17 mouse cellular contexts compared by ENCODE assay signal in genomic region chr10:75693451-75694233, GRCm38 (mm10). TPM values are rescaled to one million over a fixed set of nuclear protein-coding genes. Genes with fewer than 3 reads are reported as not detected.
DNase-seq lines count a peak whose midpoint lies in the region; ATAC-seq and TF ChIP-seq lines count a peak whose summit lies in the region.
"Had no signal": no experiment of that assay in that cellular context is flagged by ENCODE, and none has a peak within 500 bp of the region (broad histone marks: within the 10 kb centered on the region; RNA-seq: fewer than 3 reads in every experiment).

No protein-coding gene starts in this region.

- no peak for TF ChIP-seq POLR2A in CH12.LX (IDR thresholded peaks at IDR 0.05; ENCODE audit: low read depth, low read length)

- no peak overlapping the region for H3K9ac ChIP-seq in kidney, embryonic 14.5 days (ENCODE audit: low read depth, low read length)
- no peak overlapping the region for H3K9ac ChIP-seq in CH12.LX (ENCODE audit: insufficient read depth, low read depth)
- H3K9ac ChIP-seq: heart, embryonic 15.5 days; lung, embryonic 14.5 days had no signal

- H3K9me3 ChIP-seq in kidney, embryonic 14.5 days (ENCODE audit: control insufficient read depth, low read length), result no peaks in the 10 kb centered on the region
- no peaks in the 10 kb centered on the region for H3K9me3 ChIP-seq in CH12.LX (replicated peaks; ENCODE audit: low read length)
- H3K9me3 ChIP-seq: forebrain, embryonic 10.5 days; heart, embryonic 15.5 days had no signal

- no peaks in the 10 kb centered on the region for H3K27me3 ChIP-seq in kidney, embryonic 14.5 days (ENCODE audit: control insufficient read depth, insufficient read depth, low read length)
- H3K27me3 ChIP-seq in CH12.LX (replicated peaks), result no peaks in the 10 kb centered on the region
- H3K27me3 ChIP-seq: heart, embryonic 15.5 days; Patski had no signal

- H3K79me2 ChIP-seq in CH12.LX (replicated peaks; ENCODE audit: control insufficient read depth, extremely low read depth, insufficient read depth, poor library complexity, severe bottlenecking), result no peaks in the 10 kb centered on the region; the same call in 1 of the 2 replicates

- dilution Hi-C loops in CH12.LX (cut with MboI; ENCODE audit: extremely low pct_ligation_motif_present, extremely low pct_unique_long_range_greater_than_20kb, low sequenced_read_pairs), result no loop called here

- WGBS in kidney, embryonic 14.5 days, result 42% methylated on average over 11 of the region's 11 CpGs

- peaks cover 56% of the 10 kb centered on the region for H3K36me3 ChIP-seq in kidney, embryonic 14.5 days (ENCODE audit: control insufficient read depth, insufficient read depth, low read length)
- H3K36me3 ChIP-seq in CH12.LX (replicated peaks in 1 of 2; ENCODE audit: control insufficient read depth in 1 of 2, insufficient read depth in 1 of 2, low read length in 1 of 2), result peaks cover 91 to 96% of the 10 kb centered on the region in 2 experiments

- H3K4me2 ChIP-seq in kidney, embryonic 14.5 days (replicated peaks; ENCODE audit: low read depth, low read length), result no peak overlapping the region
- H3K4me2 ChIP-seq in CH12.LX (ENCODE audit: insufficient read depth, low read depth, poor library complexity, severe bottlenecking), result no peak overlapping the region
- H3K4me2 ChIP-seq: heart, embryonic 15.5 days; lung, embryonic 14.5 days had no signal

- TF ChIP-seq CTCF in CH12.LX (conservative IDR thresholded peaks at IDR 0.05 in 1 of 2, IDR thresholded peaks at IDR 0.05 in 1 of 2; ENCODE audit: low read depth in 2 of 2, low read length in 2 of 2), result no peak

- H3K27ac ChIP-seq in kidney, embryonic 14.5 days (ENCODE audit: low read depth, low read length), result peak overlapping the region; percentile 37; the same call in 1 of the 2 replicates
- peak overlapping the region; percentile 42; the same call in 1 of the 2 replicates for H3K27ac ChIP-seq in CH12.LX (ENCODE audit: insufficient read depth, low read depth)
- H3K27ac ChIP-seq: forebrain, embryonic 10.5 days; heart, embryonic 15.5 days; macrophage had no signal

- DNase-seq in cerebellum, adult 11-12 months, result peak; percentile 43
- DNase-seq in cerebellum, adult 11 months, result no peak
- DNase-seq in kidney, adult 9 months, result no peak
- peak; percentile 44 for DNase-seq in CH12.LX (ENCODE audit: extremely low read depth)
- peak; percentile 52 to 54 for DNase-seq in cerebellum, postnatal 10 days
- DNase-seq in layer of hippocampus, adult 9-11 months, result no peak
- DNase-seq in adrenal gland, adult 2 months, result no peak
- DNase-seq: gastrocnemius, postnatal 36 days; kidney, adult 11 months; lung, embryonic 14.5 days; right cerebral cortex, postnatal 14 days had no signal

- ATAC-seq in kidney, embryonic 14.5 days (ENCODE audit: low FRiP score, low TSS enrichment), result peak; percentile 62; the same call in 1 of the 2 replicates
- ATAC-seq: midbrain, embryonic 16.5 days; Patski had no signal

- no peak for TF ChIP-seq RAD21 in CH12.LX (IDR thresholded peaks at IDR 0.05; ENCODE audit: low read depth, low read length)

- H3K4me1 ChIP-seq in kidney, embryonic 14.5 days (ENCODE audit: control insufficient read depth, insufficient read depth, low read length), result peaks cover 15% of the 10 kb centered on the region
- H3K4me1 ChIP-seq in CH12.LX (ENCODE audit: control insufficient read depth in 1 of 2, insufficient read depth in 2 of 2), result peaks cover 6 to 47% of the 10 kb centered on the region in 2 experiments
- H3K4me1 ChIP-seq: forebrain, embryonic 10.5 days had no signal

- no peak for TF ChIP-seq EP300 in CH12.LX (IDR thresholded peaks at IDR 0.05; ENCODE audit: low read length)

- in situ Hi-C loops in CH12.LX (cut with MboI; ENCODE audit: low pct_ligation_motif_present, low pct_unique_long_range_greater_than_20kb, low sequenced_read_pairs), result no loop called here

- H3K4me3 ChIP-seq in kidney, embryonic 14.5 days (ENCODE audit: low read length), result no peak overlapping the region
- no peak overlapping the region for H3K4me3 ChIP-seq in CH12.LX (replicated peaks in 1 of 3; ENCODE audit: low read depth in 2 of 3, low read length in 2 of 3, poor library complexity in 1 of 3)
- H3K4me3 ChIP-seq: forebrain, embryonic 10.5 days; heart, embryonic 15.5 days had no signal

TF ChIP-seq in CH12.LX, 34 proteins besides CTCF, POLR2A, EP300 and RAD21:
- TF ChIP-seq NRF1 (IDR thresholded peaks at IDR 0.05; ENCODE audit: low read depth, low read length), result no peak

RNA-seq across cellular contexts. Expression of gene Susd2, which starts 49.8 kb away (rescaled TPM):
- polyA plus RNA-seq in kidney, embryonic 14.5 days (2014; fragmentation: Nextera tagmentation; extraction: Ambion mirVana), result 4.2 and 9.2 TPM in 2 replicates
- 0.51 and 0.63 TPM in 2 replicates for total RNA-seq in CH12.LX (2012; rRNA removed)
- 0.66 and 0.70 TPM in 2 replicates for total RNA-seq in CH12.LX (2014; rRNA removed)
- 2.9 and 3.0 TPM in 2 replicates for polyA plus RNA-seq in CH12.LX (2012; ENCODE audit: insufficient read length, low read depth)
- 10 to 100 TPM; 10.7 to 13.5 TPM for total RNA-seq in adrenal gland, adult 2 months (2021)
- 23.3 and 31.3 TPM in 2 replicates for polyA plus RNA-seq in adrenal gland, adult 2 months (2012; rRNA removed)

Comparison
In these comparisons a context has a peak if more than half of its experiments do, and no peak if none do; other contexts are left out.
1. DNase-seq: peak in cerebellum, adult 11-12 months (single experiment), CH12.LX (single experiment) and cerebellum, postnatal 10 days (2 of 2); none in cerebellum, adult 11 months (single experiment), kidney, adult 9 months (single experiment), layer of hippocampus, adult 9-11 months (single experiment) and adrenal gland, adult 2 months (single experiment).